In genomic region chr17:29007243-29007640, GRCm38 (mm10) we compare ENCODE assay signal across 8 mouse cellular contexts. TPM values are rescaled to one million over a fixed set of nuclear protein-coding genes. Genes with fewer than 3 reads are reported as not detected.
DNase-seq lines count a peak whose midpoint lies in the region; ATAC-seq and TF ChIP-seq lines count a peak whose summit lies in the region.

No protein-coding gene starts in this region.

- peak overlapping the region; percentile 92 for H3K4me2 ChIP-seq in kidney, postnatal 0 days (ENCODE audit: low read length)
- peak overlapping the region; percentile 72 for H3K4me2 ChIP-seq in forebrain, embryonic 12.5 days
- peak overlapping the region; percentile 57 for H3K4me2 ChIP-seq in limb, embryonic 14.5 days (replicated peaks; ENCODE audit: low read depth, low read length, severe bottlenecking)

- TF ChIP-seq CTCF in kidney, postnatal 0 days (IDR thresholded peaks at IDR 0.05; ENCODE audit: low read depth), result no peak
- no peak for TF ChIP-seq CTCF in olfactory bulb, adult 2 months (IDR thresholded peaks at IDR 0.05; ENCODE audit: insufficient read depth, low read depth, low read length)

- peak overlapping the region; percentile 95 for H3K4me3 ChIP-seq in kidney, postnatal 0 days (replicated peaks; ENCODE audit: low read depth, low read length)
- peak overlapping the region; percentile 72 for H3K4me3 ChIP-seq in forebrain, embryonic 12.5 days (replicated peaks)
- peak overlapping the region; percentile 98 for H3K4me3 ChIP-seq in limb, embryonic 14.5 days (replicated peaks; ENCODE audit: low read length)
- peak overlapping the region; percentile 93 for H3K4me3 ChIP-seq in olfactory bulb, adult 2 months (ENCODE audit: insufficient read depth, low read depth, low read length)

- no peak for TF ChIP-seq POLR2A in limb, embryonic 14.5 days (IDR thresholded peaks at IDR 0.05; ENCODE audit: borderline replicate concordance, extremely low read depth, insufficient read depth, insufficient read length)
- no peak for TF ChIP-seq POLR2A in olfactory bulb, adult 2 months (IDR thresholded peaks at IDR 0.05; ENCODE audit: insufficient read depth, low read depth, low read length)

- H3K9me3 ChIP-seq in kidney, postnatal 0 days (replicated peaks; ENCODE audit: low read length), result no peaks in the 10 kb centered on the region
- H3K9me3 ChIP-seq in forebrain, embryonic 12.5 days, result no peaks in the 10 kb centered on the region
- no peaks in the 10 kb centered on the region for H3K9me3 ChIP-seq in limb, embryonic 14.5 days (ENCODE audit: control insufficient read depth, low read length)

- H3K4me1 ChIP-seq in kidney, postnatal 0 days (replicated peaks; ENCODE audit: insufficient read depth, low read length), result no peaks in the 10 kb centered on the region
- H3K4me1 ChIP-seq in forebrain, embryonic 12.5 days, result peaks cover 26% of the 10 kb centered on the region
- peaks cover 14% of the 10 kb centered on the region for H3K4me1 ChIP-seq in limb, embryonic 14.5 days (ENCODE audit: control insufficient read depth, insufficient read depth, low read length)
- peaks cover 7% of the 10 kb centered on the region for H3K4me1 ChIP-seq in olfactory bulb, adult 2 months (ENCODE audit: control insufficient read depth, insufficient read depth, low read length)

- no peaks in the 10 kb centered on the region for H3K27me3 ChIP-seq in kidney, postnatal 0 days (ENCODE audit: insufficient read depth, low read length)
- no peaks in the 10 kb centered on the region for H3K27me3 ChIP-seq in forebrain, embryonic 12.5 days
- H3K27me3 ChIP-seq in limb, embryonic 14.5 days (ENCODE audit: control insufficient read depth, insufficient read depth, low read length), result no peaks in the 10 kb centered on the region

- peak; percentile 30; the same call in 1 of the 2 replicates for ATAC-seq in kidney, postnatal 0 days (replicated peaks; ENCODE audit: low FRiP score, low read depth)
- ATAC-seq in forebrain, embryonic 12.5 days (ENCODE audit: low FRiP score), result no peak
- peak; percentile 10 for ATAC-seq in limb, embryonic 14.5 days (ENCODE audit: low FRiP score, low read depth)

- under 1% methylated on average over 19 of the region's 19 CpGs for WGBS in kidney, postnatal 0 days
- 0% methylated on average over 19 of the region's 19 CpGs for WGBS in forebrain, embryonic 12.5 days
- WGBS in limb, embryonic 14.5 days, result 0% methylated on average over 17 of the region's 19 CpGs
- under 1% methylated on average over 19 of the region's 19 CpGs for WGBS in olfactory bulb, adult 2 months

- no peaks in the 10 kb centered on the region for H3K36me3 ChIP-seq in kidney, postnatal 0 days (ENCODE audit: insufficient read depth, low read length)
- no peaks in the 10 kb centered on the region for H3K36me3 ChIP-seq in forebrain, embryonic 12.5 days (replicated peaks)
- peaks cover 7% of the 10 kb centered on the region; the same call in 1 of the 2 replicates for H3K36me3 ChIP-seq in limb, embryonic 14.5 days (ENCODE audit: control insufficient read depth, insufficient read depth, low read length)

- peak; percentile 21 for DNase-seq in kidney, postnatal 0 days (ENCODE audit: low spot score)
- DNase-seq in kidney, postnatal 25 days, result no peak
- DNase-seq in adipocyte (ENCODE audit: low spot score), result peak; percentile 42
- DNase-seq in limb, embryonic 14.5 days (ENCODE audit: low spot score), result no peak
- DNase-seq in adrenal gland, adult 2 months, result no peak
- no peak for DNase-seq in lung, postnatal 25 days (ENCODE audit: low spot score)

- peak overlapping the region; percentile 93 for H3K9ac ChIP-seq in kidney, postnatal 0 days (ENCODE audit: low read depth, low read length)
- peak overlapping the region; percentile 91 for H3K9ac ChIP-seq in forebrain, embryonic 12.5 days
- H3K9ac ChIP-seq in limb, embryonic 14.5 days (ENCODE audit: low read depth, low read length, severe bottlenecking), result peak overlapping the region; percentile 93

- peak overlapping the region; percentile 84 for H3K27ac ChIP-seq in kidney, postnatal 0 days
- H3K27ac ChIP-seq in forebrain, embryonic 12.5 days, result peak overlapping the region; percentile 89
- peak overlapping the region; percentile 81 for H3K27ac ChIP-seq in limb, embryonic 14.5 days (replicated peaks; ENCODE audit: low read depth, low read length)
- H3K27ac ChIP-seq in olfactory bulb, adult 2 months (ENCODE audit: insufficient read depth, low read depth, low read length), result peak overlapping the region; percentile 92

RNA-seq across cellular contexts. Expression of gene Stk38, which starts 0.6 kb away (rescaled TPM):
- 58.8 and 66.9 TPM in 2 replicates for polyA plus RNA-seq in kidney, postnatal 0 days (2015; fragmentation: Nextera tagmentation; extraction: Ambion mirVana)
- polyA plus RNA-seq in forebrain, embryonic 12.5 days (2016; fragmentation: Nextera tagmentation; extraction: Ambion mirVana), result 149 and 154 TPM in 2 replicates
- polyA plus RNA-seq in limb, embryonic 14.5 days (2012; rRNA removed), result 115 TPM in 2 replicates
- polyA plus RNA-seq in limb, embryonic 14.5 days (2014; fragmentation: Nextera tagmentation; extraction: Ambion mirVana), result 86.6 and 99.3 TPM in 2 replicates
- polyA plus RNA-seq in olfactory bulb, adult 2 months (2012; ENCODE audit: insufficient read depth, insufficient read length, low replicate concordance, missing spikeins), result 164 and 189 TPM in 2 replicates
- total RNA-seq in adrenal gland, adult 2 months (2021), result 10 to 100 TPM; 50.5 to 52.6 TPM
- 151 and 161 TPM in 2 replicates for polyA plus RNA-seq in adrenal gland, adult 2 months (2012; rRNA removed)

RNA-seq across cellular contexts. Expression of gene Srsf3, which starts 25.2 kb away (rescaled TPM):
- polyA plus RNA-seq in kidney, postnatal 0 days (2015; fragmentation: Nextera tagmentation; extraction: Ambion mirVana), result 456 and 496 TPM in 2 replicates
- polyA plus RNA-seq in forebrain, embryonic 12.5 days (2016; fragmentation: Nextera tagmentation; extraction: Ambion mirVana), result 852 and 860 TPM in 2 replicates
- polyA plus RNA-seq in limb, embryonic 14.5 days (2012; rRNA removed), result 385 and 390 TPM in 2 replicates
- 561 and 596 TPM in 2 replicates for polyA plus RNA-seq in limb, embryonic 14.5 days (2014; fragmentation: Nextera tagmentation; extraction: Ambion mirVana)
- polyA plus RNA-seq in olfactory bulb, adult 2 months (2012; ENCODE audit: insufficient read depth, insufficient read length, low replicate concordance, missing spikeins), result 273 and 350 TPM in 2 replicates
- 100 to 1,000 TPM in 1 of 2 experiments, 10 to 100 TPM in 1; 94.0 to 149 TPM for total RNA-seq in adrenal gland, adult 2 months (2021)
- polyA plus RNA-seq in adrenal gland, adult 2 months (2012; rRNA removed), result 161 and 183 TPM in 2 replicates

RNA-seq across cellular contexts. Expression of gene Kctd20, which starts 55.5 kb away (rescaled TPM):
- 54.5 and 58.8 TPM in 2 replicates for polyA plus RNA-seq in kidney, postnatal 0 days (2015; fragmentation: Nextera tagmentation; extraction: Ambion mirVana)
- polyA plus RNA-seq in forebrain, embryonic 12.5 days (2016; fragmentation: Nextera tagmentation; extraction: Ambion mirVana), result 127 and 129 TPM in 2 replicates
- polyA plus RNA-seq in limb, embryonic 14.5 days (2012; rRNA removed), result 66.6 and 70.1 TPM in 2 replicates
- polyA plus RNA-seq in limb, embryonic 14.5 days (2014; fragmentation: Nextera tagmentation; extraction: Ambion mirVana), result 82.9 and 96.3 TPM in 2 replicates
- not detected in 2 replicates for polyA plus RNA-seq in olfactory bulb, adult 2 months (2012; ENCODE audit: insufficient read depth, insufficient read length, low replicate concordance, missing spikeins)
- 10 to 100 TPM; 48.2 to 63.7 TPM for total RNA-seq in adrenal gland, adult 2 months (2021)
- 23.5 and 32.7 TPM in 2 replicates for polyA plus RNA-seq in adrenal gland, adult 2 months (2012; rRNA removed)

Comparison
In these comparisons a context has a peak if more than half of its experiments do, and no peak if none do; other contexts are left out.
1. DNase-seq: peak in kidney, postnatal 0 days (single experiment) and adipocyte (single experiment); none in kidney, postnatal 25 days (0 of 2), limb, embryonic 14.5 days (single experiment), adrenal gland, adult 2 months (single experiment) and lung, postnatal 25 days (single experiment).
2. RNA of gene Kctd20, which starts 55.5 kb away (polyA plus RNA-seq): 127 to 129 TPM in forebrain, embryonic 12.5 days, 66.6 to 96.3 TPM in limb, embryonic 14.5 days, 54.5 to 58.8 TPM in kidney, postnatal 0 days and 23.5 to 32.7 TPM in adrenal gland, adult 2 months; not detected in olfactory bulb, adult 2 months; every median in the first group is over 10 times any median in the second.
3. Peak in every context shown above with its lines, with median percentiles within 50 percentile points of each other: H3K27ac ChIP-seq, H3K4me2 ChIP-seq, H3K4me3 ChIP-seq and H3K9ac ChIP-seq.